15 mouse cellular contexts compared by ENCODE assay signal in genomic region chr1:162215743-162216142, GRCm38 (mm10).
DNase-seq lines count a peak whose midpoint lies in the region; ATAC-seq lines count a peak whose summit lies in the region.
"Had no signal": no experiment of that assay in that cellular context is flagged by ENCODE, and none has a peak within 500 bp of the region (broad histone marks: within the 10 kb centered on the region; RNA-seq: fewer than 3 reads in every experiment).

No protein-coding gene starts in this region.

- intact Hi-C loops in gastrocnemius, postnatal 14 days (cut with DNase I; ENCODE audit: low total_unique reads), result no loop called here

- peak; percentile 13 for DNase-seq in gastrocnemius, adult 18-20 months (ENCODE audit: low spot score)
- DNase-seq in gastrocnemius, postnatal 14 days, result no peak
- no peak for DNase-seq in kidney, adult 11 months
- DNase-seq in embryonic facial prominence, embryonic 10.5 days (ENCODE audit: low spot score), result peak; percentile 33
- no peak for DNase-seq in urinary bladder, adult 2 months (ENCODE audit: low spot score)
- no peak for DNase-seq in cerebellum, postnatal 4 days (ENCODE audit: low spot score in 2 of 2)
- DNase-seq: adrenal gland, postnatal 25 days; cerebellum, adult 11-12 months; kidney, adult 18-20 months; liver, embryonic 13.5 days; right cerebral cortex, postnatal 14 days had no signal

- 61% methylated on average over 5 of the region's 5 CpGs for WGBS in kidney, embryonic 15.5 days
- 32% methylated on average over 5 of the region's 5 CpGs for WGBS in embryonic facial prominence, embryonic 10.5 days
- WGBS in limb, embryonic 13.5 days, result 25% methylated on average over 5 of the region's 5 CpGs

- no peaks in the 10 kb centered on the region for H3K27me3 ChIP-seq in kidney, embryonic 15.5 days
- H3K27me3 ChIP-seq in embryonic facial prominence, embryonic 10.5 days (replicated peaks; ENCODE audit: low read depth, poor library complexity, severe bottlenecking), result 0 out of 2 replicates have a peak, but pooled peaks cover 4% of the 10 kb centered on the region
- H3K27me3 ChIP-seq in limb, embryonic 13.5 days, result no peaks in the 10 kb centered on the region
- H3K27me3 ChIP-seq: liver, embryonic 13.5 days; neural tube, embryonic 12.5 days had no signal

- H3K36me3 ChIP-seq in kidney, embryonic 15.5 days, result no peaks in the 10 kb centered on the region
- peaks cover 7% of the 10 kb centered on the region; the same call in 1 of the 2 replicates for H3K36me3 ChIP-seq in embryonic facial prominence, embryonic 10.5 days (replicated peaks)
- H3K36me3 ChIP-seq in limb, embryonic 13.5 days, result no peaks in the 10 kb centered on the region
- H3K36me3 ChIP-seq: liver, embryonic 13.5 days; neural tube, embryonic 12.5 days had no signal

- no peak overlapping the region for H3K9ac ChIP-seq in kidney, embryonic 15.5 days
- peak overlapping the region; percentile 43; the same call in 1 of the 2 replicates for H3K9ac ChIP-seq in limb, embryonic 13.5 days
- H3K9ac ChIP-seq: liver, embryonic 13.5 days; neural tube, embryonic 12.5 days had no signal

- H3K4me2 ChIP-seq in kidney, embryonic 15.5 days, result no peak overlapping the region
- H3K4me2 ChIP-seq in limb, embryonic 13.5 days (replicated peaks), result peak overlapping the region; percentile 56; the same call in 1 of the 2 replicates
- H3K4me2 ChIP-seq: liver, embryonic 13.5 days; midbrain, embryonic 11.5 days; neural tube, embryonic 12.5 days had no signal

- peak overlapping the region; percentile 88 for H3K27ac ChIP-seq in kidney, embryonic 15.5 days
- H3K27ac ChIP-seq in embryonic facial prominence, embryonic 10.5 days (replicated peaks), result peak overlapping the region; percentile 96
- H3K27ac ChIP-seq in limb, embryonic 13.5 days, result peak overlapping the region; percentile 100
- H3K27ac ChIP-seq: liver, embryonic 13.5 days; neural tube, embryonic 12.5 days had no signal

- no peak for ATAC-seq in kidney, embryonic 15.5 days (replicated peaks; ENCODE audit: low FRiP score)
- no peak for ATAC-seq in limb, embryonic 13.5 days (ENCODE audit: low FRiP score, low read depth)

- H3K4me1 ChIP-seq in kidney, embryonic 15.5 days, result peaks cover 30% of the 10 kb centered on the region
- peaks cover 47% of the 10 kb centered on the region for H3K4me1 ChIP-seq in embryonic facial prominence, embryonic 10.5 days
- H3K4me1 ChIP-seq in limb, embryonic 13.5 days, result peaks cover 45% of the 10 kb centered on the region
- H3K4me1 ChIP-seq: liver, embryonic 13.5 days had no signal

- H3K9me3 ChIP-seq in kidney, embryonic 15.5 days (replicated peaks), result no peaks in the 10 kb centered on the region
- no peaks in the 10 kb centered on the region for H3K9me3 ChIP-seq in embryonic facial prominence, embryonic 10.5 days
- H3K9me3 ChIP-seq in limb, embryonic 13.5 days, result no peaks in the 10 kb centered on the region
- H3K9me3 ChIP-seq: liver, embryonic 13.5 days; neural tube, embryonic 12.5 days had no signal

- H3K4me3 ChIP-seq in kidney, embryonic 15.5 days (replicated peaks), result no peak overlapping the region
- 0 out of 2 replicates have a peak overlapping the region, but pooled peaks have one; percentile 17 for H3K4me3 ChIP-seq in embryonic facial prominence, embryonic 10.5 days
- no peak overlapping the region for H3K4me3 ChIP-seq in limb, embryonic 13.5 days
- H3K4me3 ChIP-seq: liver, embryonic 13.5 days; neural tube, embryonic 12.5 days had no signal

Comparison
In these comparisons a context has a peak if more than half of its experiments do, and no peak if none do; other contexts are left out.
1. DNase-seq: peak in gastrocnemius, adult 18-20 months (single experiment) and embryonic facial prominence, embryonic 10.5 days (single experiment); none in gastrocnemius, postnatal 14 days (single experiment), kidney, adult 11 months (single experiment), urinary bladder, adult 2 months (single experiment) and cerebellum, postnatal 4 days (0 of 2).
2. Peak in every context shown above with its lines, with median percentiles within 50 percentile points of each other: H3K27ac ChIP-seq.